Mouse (Mus musculus): ENCODE data around the gene Svop. TPM values are rescaled to one million over a fixed set of nuclear protein-coding genes. Genes with fewer than 3 reads are reported as not detected.
A peak's percentile ranks its signal among the peaks of the same experiment; 100 is the strongest.

The Svop gene
- polyA plus RNA-seq, 1 experiment from 2014 or later = not detected

DNA sequence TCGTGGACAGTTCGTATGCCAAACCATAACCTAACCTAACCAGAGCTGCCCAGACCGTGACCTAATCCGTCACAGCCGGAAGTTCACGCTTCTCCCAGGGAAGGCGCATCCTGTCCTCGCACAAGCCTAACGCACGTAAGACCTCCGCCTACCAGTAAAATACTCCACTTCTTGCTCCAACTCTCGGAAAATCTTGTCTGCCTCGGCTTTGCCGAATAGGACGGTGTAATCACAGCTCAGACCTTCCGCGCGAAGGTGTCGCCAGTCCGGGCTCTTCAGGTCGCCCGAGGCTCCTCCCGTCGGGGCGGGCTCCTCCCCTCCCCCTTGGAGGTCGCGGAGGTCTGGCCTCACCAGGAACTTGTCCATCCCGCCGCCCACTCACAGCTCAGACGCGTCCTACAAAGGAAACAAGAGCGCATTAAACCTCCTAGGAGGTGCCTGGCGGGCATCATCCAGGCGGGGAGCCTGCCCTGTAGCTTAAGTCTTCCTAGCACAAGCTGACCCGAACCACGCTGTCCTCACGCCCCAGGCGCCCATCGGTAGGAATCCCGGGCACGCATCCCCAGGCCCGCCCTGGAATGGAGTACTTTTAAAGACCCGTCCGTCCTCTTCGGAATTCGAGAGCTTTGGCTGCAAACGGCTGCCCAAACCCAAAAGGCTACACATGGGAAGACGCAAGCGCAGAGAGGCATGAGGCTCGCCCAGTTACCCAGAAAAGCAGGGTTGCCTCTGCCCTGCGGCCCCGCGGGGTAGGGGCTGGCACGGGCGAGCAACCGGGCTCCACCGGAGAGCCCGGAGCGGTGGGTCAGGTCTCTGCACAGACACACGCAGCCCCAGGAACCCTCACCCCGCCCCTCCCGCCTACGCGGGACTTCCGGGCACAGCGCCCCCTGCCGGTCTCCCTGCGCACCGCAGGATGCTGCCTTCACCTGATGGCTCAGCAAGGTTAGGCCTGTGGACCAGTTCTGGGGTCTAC lies 36.3 kb upstream of the Svop start, which contains the start of gene Alkbh2:
Alkbh2 (minus strand) TSS at position 845 of the 976 bp plus-strand sequence.
- Histone ChIP-seq H3K36me3 (replicated peaks; ENCODE audit: insufficient read depth, low read length) (peaks cover 8% of the 10 kb centered on the region), H3K4me3 (ENCODE audit: low read depth, low read length) (peak within 1 kb of the TSS; percentile 63), H3K9me3 (ENCODE audit: low read length) (no peaks in the 10 kb centered on the region), H3K4me2 (ENCODE audit: low read depth, low read length) (peak within 1 kb of the TSS; percentile 99), H3K27ac (ENCODE audit: low read depth) (peak within 1 kb of the TSS; percentile 66), H3K4me1 (ENCODE audit: insufficient read depth) (peaks cover 26% of the 10 kb centered on the region), H3K27me3 (ENCODE audit: insufficient read depth, low read length) (no peaks in the 10 kb centered on the region), H3K9ac (replicated peaks) (peak within 1 kb of the TSS; percentile 61)
- peak; percentile 90 for DNase-seq
- TF ChIP-seq CTCF (IDR thresholded peaks at IDR 0.05; ENCODE audit: low read depth) (peak; percentile 98), EP300 (IDR thresholded peaks at IDR 0.05; ENCODE audit: low read depth) (no peak)
- peak; percentile 6; the same call in 1 of the 2 replicates for ATAC-seq
- 1% methylated on average over 66 of the region's 69 CpGs for WGBS (ENCODE audit: insufficient replicate concordance)

DNA sequence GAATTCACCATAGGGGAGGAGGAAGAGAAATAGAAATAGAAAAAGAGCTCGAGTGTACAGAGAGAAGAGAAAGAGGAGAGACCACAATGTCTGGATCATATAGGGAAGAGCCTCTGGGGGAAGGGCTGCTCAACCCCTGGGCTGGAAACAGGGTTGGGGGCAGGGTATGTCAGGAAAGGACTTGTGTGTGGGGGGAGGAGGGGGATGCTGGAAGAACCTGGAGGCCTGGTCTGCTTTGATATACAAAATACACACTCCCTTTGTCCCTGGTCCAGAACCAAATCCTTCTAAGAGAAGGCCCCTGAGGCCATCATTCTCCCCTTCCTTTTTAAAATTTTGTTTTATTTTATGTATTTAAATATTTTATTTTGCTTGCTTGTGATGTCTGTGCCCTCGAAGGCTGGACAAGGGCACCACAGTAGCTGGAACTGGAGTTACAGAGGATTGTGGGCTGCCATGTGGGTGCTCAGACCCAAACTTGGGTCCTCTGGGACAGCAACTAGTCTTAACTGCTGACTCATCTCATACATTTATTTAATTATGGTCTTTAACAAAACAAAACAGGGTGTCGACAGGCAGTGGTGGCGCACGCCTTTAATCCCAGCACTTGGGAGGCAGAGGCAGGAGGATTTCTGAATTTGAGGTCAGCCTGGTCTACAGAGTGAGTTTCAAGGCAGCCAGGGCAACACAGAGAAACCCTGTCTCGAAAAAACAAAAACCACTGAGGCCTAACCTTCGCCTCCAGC lies 35.3 kb upstream of the Svop start:
- ATAC-seq (no peak), DNase-seq (no peak)
- no peak overlapping the region for H3K9ac ChIP-seq (replicated peaks)
- WGBS (ENCODE audit: insufficient replicate concordance) = 83% methylated on average over 7 of the region's 7 CpGs
- peaks cover 15% of the 10 kb centered on the region for H3K36me3 ChIP-seq (replicated peaks; ENCODE audit: insufficient read depth, low read length)
- peak overlapping the region; percentile 99; the same call in 1 of the 2 replicates for H3K4me2 ChIP-seq (ENCODE audit: low read depth, low read length)
- no peaks in the 10 kb centered on the region for H3K9me3 ChIP-seq (ENCODE audit: low read length)
- TF ChIP-seq EP300 (IDR thresholded peaks at IDR 0.05; ENCODE audit: low read depth) (no peak), CTCF (IDR thresholded peaks at IDR 0.05; ENCODE audit: low read depth) (no peak)
- peak overlapping the region; percentile 66; the same call in 1 of the 2 replicates for H3K27ac ChIP-seq (ENCODE audit: low read depth)
- no peaks in the 10 kb centered on the region for H3K27me3 ChIP-seq (ENCODE audit: insufficient read depth, low read length)
- no peak overlapping the region for H3K4me3 ChIP-seq (ENCODE audit: low read depth, low read length)
- peaks cover 21% of the 10 kb centered on the region for H3K4me1 ChIP-seq (ENCODE audit: insufficient read depth)

DNA sequence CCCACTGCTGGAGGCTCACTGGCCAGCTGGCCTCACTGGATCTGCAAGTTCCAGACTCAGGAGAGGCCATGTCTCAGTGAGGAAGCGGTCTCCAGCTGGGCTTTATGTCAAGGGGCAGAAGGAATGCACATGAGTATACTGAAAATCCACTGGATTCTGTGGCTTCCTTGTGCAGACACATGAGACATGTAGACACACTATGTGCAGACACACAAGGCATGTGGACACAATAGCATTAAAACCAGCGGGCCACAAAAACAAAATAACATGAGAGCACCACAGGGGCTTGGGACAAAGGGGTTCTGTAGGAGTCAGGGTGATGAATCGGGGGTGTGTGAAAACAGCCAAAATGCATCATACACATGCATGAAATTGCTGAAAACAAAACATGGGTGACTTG lies 34.6 kb upstream of the Svop start:
- Histone ChIP-seq H3K4me1 (ENCODE audit: insufficient read depth) (peaks cover 15% of the 10 kb centered on the region), H3K4me3 (ENCODE audit: low read depth, low read length) (no peak overlapping the region), H3K36me3 (replicated peaks; ENCODE audit: insufficient read depth, low read length) (peaks cover 18% of the 10 kb centered on the region), H3K27ac (ENCODE audit: low read depth) (no peak overlapping the region), H3K9me3 (ENCODE audit: low read length) (no peaks in the 10 kb centered on the region), H3K4me2 (ENCODE audit: low read depth, low read length) (no peak overlapping the region), H3K9ac (replicated peaks) (no peak overlapping the region), H3K27me3 (ENCODE audit: insufficient read depth, low read length) (no peaks in the 10 kb centered on the region)
- DNase-seq (no peak), ATAC-seq (no peak)
- 79% methylated on average over 3 of the region's 3 CpGs for WGBS (ENCODE audit: insufficient replicate concordance)
- TF ChIP-seq CTCF (IDR thresholded peaks at IDR 0.05; ENCODE audit: low read depth) (no peak), EP300 (IDR thresholded peaks at IDR 0.05; ENCODE audit: low read depth) (no peak)

DNA sequence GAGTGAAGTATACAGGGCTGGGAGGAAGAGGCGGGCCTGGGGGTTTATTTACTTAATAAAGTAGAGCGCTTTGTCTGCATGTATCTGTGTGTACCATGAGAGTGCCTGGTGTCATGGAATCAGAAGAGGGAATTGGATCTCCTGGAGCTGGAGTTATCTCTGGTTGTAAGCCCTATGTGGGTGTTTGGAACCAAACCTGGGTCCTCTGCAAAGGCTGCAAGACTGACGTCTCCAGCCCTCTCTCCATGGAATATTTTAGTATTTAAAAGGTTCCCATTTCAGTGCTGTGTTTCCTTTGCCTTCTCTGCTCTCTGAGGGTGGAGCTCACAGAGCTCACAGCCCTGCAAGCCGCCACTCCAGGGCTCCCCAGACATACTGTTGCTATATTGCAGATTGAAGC lies 28.4 kb upstream of the Svop start:
- Histone ChIP-seq H3K9ac (replicated peaks) (no peak overlapping the region), H3K36me3 (replicated peaks; ENCODE audit: insufficient read depth, low read length) (peaks cover 22% of the 10 kb centered on the region), H3K27ac (ENCODE audit: low read depth) (no peak overlapping the region), H3K27me3 (ENCODE audit: insufficient read depth, low read length) (no peaks in the 10 kb centered on the region), H3K4me3 (ENCODE audit: low read depth, low read length) (no peak overlapping the region), H3K4me2 (ENCODE audit: low read depth, low read length) (no peak overlapping the region), H3K9me3 (ENCODE audit: low read length) (no peaks in the 10 kb centered on the region), H3K4me1 (ENCODE audit: insufficient read depth) (no peaks in the 10 kb centered on the region)
- DNase-seq (no peak), ATAC-seq (no peak)
- 82% methylated on average over 4 of the region's 4 CpGs for WGBS (ENCODE audit: insufficient replicate concordance)
- TF ChIP-seq EP300 (IDR thresholded peaks at IDR 0.05; ENCODE audit: low read depth) (no peak), CTCF (IDR thresholded peaks at IDR 0.05; ENCODE audit: low read depth) (no peak)

DNA sequence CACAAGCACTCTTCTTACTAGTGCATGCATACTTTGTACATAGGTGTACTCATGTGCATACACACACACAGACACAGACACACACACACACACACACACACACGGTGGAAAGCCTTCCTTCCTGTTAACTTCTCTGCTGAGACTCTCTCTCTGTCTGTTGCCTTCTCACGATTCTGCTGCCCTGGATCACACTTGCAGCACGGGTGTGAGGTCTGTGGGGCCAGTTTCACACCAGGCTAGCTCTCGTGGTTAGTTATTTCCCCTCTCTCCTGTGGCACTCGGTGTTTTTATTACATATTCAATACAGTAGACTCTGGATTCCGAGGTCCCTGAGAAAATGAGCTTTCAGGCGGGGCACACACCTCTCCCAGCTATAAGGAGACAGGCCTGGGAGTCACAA lies 25.2 kb upstream of the Svop start:
- no peak overlapping the region for H3K4me2 ChIP-seq (ENCODE audit: low read depth, low read length)
- no peak overlapping the region for H3K9ac ChIP-seq (replicated peaks)
- peaks cover 13% of the 10 kb centered on the region; the same call in 1 of the 2 replicates for H3K36me3 ChIP-seq (replicated peaks; ENCODE audit: insufficient read depth, low read length)
- H3K27ac ChIP-seq (ENCODE audit: low read depth) = no peak overlapping the region
- H3K4me3 ChIP-seq (ENCODE audit: low read depth, low read length) = no peak overlapping the region
- 52% methylated on average over 7 of the region's 7 CpGs for WGBS (ENCODE audit: insufficient replicate concordance)
- no peaks in the 10 kb centered on the region for H3K9me3 ChIP-seq (ENCODE audit: low read length)
- no peak for TF ChIP-seq CTCF (IDR thresholded peaks at IDR 0.05; ENCODE audit: low read depth)
- no peak for TF ChIP-seq EP300 (IDR thresholded peaks at IDR 0.05; ENCODE audit: low read depth)
- H3K4me1 ChIP-seq (ENCODE audit: insufficient read depth) = no peaks in the 10 kb centered on the region
- DNase-seq (no peak), ATAC-seq (no peak)
- H3K27me3 ChIP-seq (ENCODE audit: insufficient read depth, low read length) = no peaks in the 10 kb centered on the region

DNA sequence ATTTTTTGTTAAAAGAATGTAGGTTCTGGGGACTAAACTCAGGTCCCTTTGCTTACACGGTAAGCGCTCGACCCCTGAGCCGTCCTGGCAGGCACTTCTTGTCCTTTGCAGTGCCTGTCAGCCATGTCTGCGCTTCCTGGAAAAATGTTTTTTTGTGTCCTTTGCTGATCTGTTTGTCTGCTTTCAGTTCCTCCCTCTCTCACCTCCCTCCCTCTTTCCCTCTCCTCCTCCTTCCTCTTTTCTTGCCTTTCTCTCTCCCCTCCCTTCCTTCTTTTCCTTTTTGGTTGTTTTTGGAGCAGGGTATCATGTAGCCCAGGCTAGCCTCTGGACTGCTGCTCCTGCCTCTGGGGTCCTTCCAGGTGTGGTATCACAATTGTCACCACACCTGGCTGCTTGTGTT lies 23.7 kb upstream of the Svop start:
- H3K4me2 ChIP-seq (ENCODE audit: low read depth, low read length) = no peak overlapping the region
- H3K27me3 ChIP-seq (ENCODE audit: insufficient read depth, low read length) = no peaks in the 10 kb centered on the region
- TF ChIP-seq CTCF (IDR thresholded peaks at IDR 0.05; ENCODE audit: low read depth) (no peak), EP300 (IDR thresholded peaks at IDR 0.05; ENCODE audit: low read depth) (no peak)
- H3K4me3 ChIP-seq (ENCODE audit: low read depth, low read length) = no peak overlapping the region
- H3K4me1 ChIP-seq (ENCODE audit: insufficient read depth) = no peaks in the 10 kb centered on the region
- H3K9me3 ChIP-seq (ENCODE audit: low read length) = no peaks in the 10 kb centered on the region
- ATAC-seq (no peak), DNase-seq (no peak)
- 58% methylated on average over 5 of the region's 5 CpGs for WGBS (ENCODE audit: insufficient replicate concordance)
- H3K36me3 ChIP-seq (replicated peaks; ENCODE audit: insufficient read depth, low read length) = peaks cover 15% of the 10 kb centered on the region
- no peak overlapping the region for H3K9ac ChIP-seq (replicated peaks)
- H3K27ac ChIP-seq (ENCODE audit: low read depth) = no peak overlapping the region
